Mouse (Mus musculus) C2C12 (cell line): ENCODE measurements around the gene Lime1.

ENCODE experiments used
- CTCF ChIP-seq: IDR thresholded peaks from one replicate; pipeline ENCODE4 v1.5.1; 2011; ENCODE audit not compliant: control insufficient read depth, insufficient read depth, insufficient read length
- FOSL1 ChIP-seq: IDR thresholded peaks from one replicate; pipeline ENCODE4 v1.8.0; 2011; ENCODE audit warnings: mild to moderate bottlenecking, low read length; ENCODE audit not compliant: poor library complexity, insufficient read depth, severe bottlenecking
- MYOD1 ChIP-seq: IDR thresholded peaks from one replicate; pipeline ENCODE4 v1.6.1; 2011; ENCODE audit warnings: low read depth; ENCODE audit not compliant: control insufficient read depth, insufficient read length
- USF1 ChIP-seq: IDR thresholded peaks from one replicate; pipeline ENCODE4 v1.6.1; 2011; ENCODE audit warnings: low read depth, mild to moderate bottlenecking, control low read depth, moderate library complexity

GRCm38 (mm10) chr2:181381631-181382306, 1.9 kb downstream of the Lime1 start:
- TF ChIP-seq CTCF (no peak), USF1 (no peak), FOSL1 (no peak), MYOD1 (no peak)
